Mouse (Mus musculus): ENCODE measurements around the gene Cdkl3. TPM values are rescaled to one million over a fixed set of nuclear protein-coding genes. Genes with fewer than 3 reads are reported as not detected.

Cdkl3 gene
- total and polyA plus RNA-seq, 2 experiments from 2014 or later: 12.7 to 37.6 TPM

GRCm38 (mm10) chr11:51962277-51962676 lies 41.7 kb upstream of the Cdkl3 start:
- H3K9me3 ChIP-seq (ENCODE audit: low read length): no peaks in the 10 kb centered on the region
- no peak for ATAC-seq
- no peak overlapping the region for H3K4me2 ChIP-seq (ENCODE audit: low read depth, low read length)
- H3K27me3 ChIP-seq (ENCODE audit: insufficient read depth, low read length): no peaks in the 10 kb centered on the region
- no peaks in the 10 kb centered on the region for H3K4me1 ChIP-seq (ENCODE audit: insufficient read depth, low read length)
- no peaks in the 10 kb centered on the region for H3K36me3 ChIP-seq (ENCODE audit: insufficient read depth, low read length)
- H3K27ac ChIP-seq: no peak overlapping the region
- TF ChIP-seq CTCF (IDR thresholded peaks at IDR 0.05; ENCODE audit: low read depth): no peak
- DNase-seq (ENCODE audit: low spot score): no peak
- H3K4me3 ChIP-seq (ENCODE audit: low read length): no peak overlapping the region
- H3K9ac ChIP-seq (replicated peaks; ENCODE audit: low read length): no peak overlapping the region
- WGBS: 91% methylated on average over 7 of the region's 7 CpGs

- Histone ChIP-seq H3K9me3 (ENCODE audit: low read length) (no peaks in the 10 kb centered on the region), H3K4me3 (ENCODE audit: low read length) (no peak overlapping the region), H3K27ac (no peak overlapping the region), H3K4me2 (ENCODE audit: low read depth, low read length) (no peak overlapping the region), H3K9ac (replicated peaks; ENCODE audit: low read length) (no peak overlapping the region), H3K4me1 (ENCODE audit: insufficient read depth, low read length) (peaks cover 6% of the 10 kb centered on the region; the same call in 1 of the 2 replicates), H3K36me3 (ENCODE audit: insufficient read depth, low read length) (peaks cover 8% of the 10 kb centered on the region), H3K27me3 (ENCODE audit: insufficient read depth, low read length) (no peaks in the 10 kb centered on the region)
- no peak for ATAC-seq
- no peak for DNase-seq (ENCODE audit: low spot score)
- no peak for TF ChIP-seq CTCF (IDR thresholded peaks at IDR 0.05; ENCODE audit: low read depth)
- 81% methylated on average over 5 of the region's 5 CpGs for WGBS
Observed at GRCm38 (mm10) chr11:51966651-51967050, 37.4 kb upstream of the Cdkl3 start.

- DNase-seq (ENCODE audit: low spot score) (peak; percentile 98), ATAC-seq (peak; percentile 96)
- H3K4me3 ChIP-seq (ENCODE audit: low read length): peak within 1 kb of the TSS; percentile 70
- no peaks in the 10 kb centered on the region for H3K9me3 ChIP-seq (ENCODE audit: low read length)
- peak within 1 kb of the TSS; percentile 71 for H3K27ac ChIP-seq
- peak within 1 kb of the TSS; percentile 83 for H3K4me2 ChIP-seq (ENCODE audit: low read depth, low read length)
- 3% methylated on average over 54 of the region's 63 CpGs for WGBS
- H3K27me3 ChIP-seq (ENCODE audit: insufficient read depth, low read length): no peaks in the 10 kb centered on the region
- H3K36me3 ChIP-seq (ENCODE audit: insufficient read depth, low read length): peaks cover 19% of the 10 kb centered on the region
- H3K9ac ChIP-seq (replicated peaks; ENCODE audit: low read length): peak within 1 kb of the TSS; percentile 71
- peak; percentile 89 for TF ChIP-seq CTCF (IDR thresholded peaks at IDR 0.05; ENCODE audit: low read depth)
- H3K4me1 ChIP-seq (ENCODE audit: insufficient read depth, low read length): peaks cover 6% of the 10 kb centered on the region; the same call in 1 of the 2 replicates
Observed at GRCm38 (mm10) chr11:51967443-51968401, 36.3 kb upstream of the Cdkl3 start, which contains the start of gene Cdkn2aipnl. Gene Cdkn2aipnl (plus strand): TSS chr11:51967661.

DNA sequence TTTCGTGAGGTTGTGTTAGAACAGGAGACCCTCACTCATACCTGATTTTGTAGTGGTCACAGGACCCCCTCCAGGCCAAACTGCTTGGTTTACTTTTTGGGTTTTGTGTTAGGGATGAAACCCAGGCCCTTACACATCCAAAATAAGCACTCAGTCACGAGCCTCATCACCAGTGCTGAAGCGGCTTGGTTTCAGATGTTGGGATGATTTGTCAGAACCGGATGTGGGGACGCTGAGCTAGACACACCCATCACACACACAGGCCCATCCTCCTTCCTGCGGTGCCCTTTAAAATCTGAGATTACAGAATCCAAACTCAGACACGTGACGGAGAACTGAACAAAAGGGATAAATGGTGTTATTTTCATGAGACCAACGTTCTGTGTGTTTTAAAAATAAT lies 35.1 kb upstream of the Cdkl3 start:
- no peak for TF ChIP-seq CTCF (IDR thresholded peaks at IDR 0.05; ENCODE audit: low read depth)
- Histone ChIP-seq H3K4me2 (ENCODE audit: low read depth, low read length) (no peak overlapping the region), H3K9me3 (ENCODE audit: low read length) (no peaks in the 10 kb centered on the region), H3K27me3 (ENCODE audit: insufficient read depth, low read length) (no peaks in the 10 kb centered on the region), H3K27ac (no peak overlapping the region), H3K4me1 (ENCODE audit: insufficient read depth, low read length) (peaks cover 6% of the 10 kb centered on the region; the same call in 1 of the 2 replicates), H3K4me3 (ENCODE audit: low read length) (no peak overlapping the region), H3K9ac (replicated peaks; ENCODE audit: low read length) (no peak overlapping the region), H3K36me3 (ENCODE audit: insufficient read depth, low read length) (peaks cover 19% of the 10 kb centered on the region)
- 95% methylated on average over 9 of the region's 9 CpGs for WGBS
- ATAC-seq: no peak
- DNase-seq (ENCODE audit: low spot score): no peak

DNA sequence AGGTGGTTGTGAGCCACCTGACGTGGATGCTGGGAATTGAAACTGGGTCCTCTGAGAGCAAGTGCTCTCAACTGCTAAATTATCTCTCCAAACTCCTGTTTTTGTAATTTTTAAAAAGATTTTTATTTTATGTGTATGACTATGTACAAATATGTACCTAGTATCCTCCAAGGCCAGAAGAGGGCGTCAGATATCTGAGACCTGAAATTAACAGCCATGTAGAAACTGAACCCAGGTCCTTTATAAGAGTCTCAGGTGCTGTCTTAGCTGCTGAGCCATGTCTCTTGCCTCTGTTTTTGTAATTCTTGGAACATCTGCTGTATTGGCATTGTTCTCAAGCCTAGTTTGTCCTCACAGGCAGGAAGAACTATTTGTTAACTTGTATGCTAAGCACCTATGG lies 34.5 kb upstream of the Cdkl3 start:
- Histone ChIP-seq H3K27me3 (ENCODE audit: insufficient read depth, low read length) (no peaks in the 10 kb centered on the region), H3K4me2 (ENCODE audit: low read depth, low read length) (no peak overlapping the region), H3K27ac (no peak overlapping the region), H3K4me3 (ENCODE audit: low read length) (no peak overlapping the region), H3K36me3 (ENCODE audit: insufficient read depth, low read length) (peaks cover 19% of the 10 kb centered on the region), H3K9ac (replicated peaks; ENCODE audit: low read length) (no peak overlapping the region), H3K9me3 (ENCODE audit: low read length) (no peaks in the 10 kb centered on the region), H3K4me1 (ENCODE audit: insufficient read depth, low read length) (peaks cover 6% of the 10 kb centered on the region; the same call in 1 of the 2 replicates)
- ATAC-seq (no peak), DNase-seq (ENCODE audit: low spot score) (no peak)
- WGBS: 94% methylated on average over 2 of the region's 2 CpGs
- TF ChIP-seq CTCF (IDR thresholded peaks at IDR 0.05; ENCODE audit: low read depth): no peak; the same call in 1 of the 2 replicates

- Histone ChIP-seq H3K27ac (no peak overlapping the region), H3K9ac (replicated peaks; ENCODE audit: low read length) (no peak overlapping the region), H3K4me2 (ENCODE audit: low read depth, low read length) (no peak overlapping the region), H3K4me1 (ENCODE audit: insufficient read depth, low read length) (peaks cover 6% of the 10 kb centered on the region; the same call in 1 of the 2 replicates), H3K36me3 (ENCODE audit: insufficient read depth, low read length) (peaks cover 29% of the 10 kb centered on the region), H3K27me3 (ENCODE audit: insufficient read depth, low read length) (no peaks in the 10 kb centered on the region), H3K9me3 (ENCODE audit: low read length) (no peaks in the 10 kb centered on the region), H3K4me3 (ENCODE audit: low read length) (no peak overlapping the region)
- ATAC-seq: no peak
- 95% methylated on average over 6 of the region's 6 CpGs for WGBS
- DNase-seq (ENCODE audit: low spot score): no peak
- TF ChIP-seq CTCF (IDR thresholded peaks at IDR 0.05; ENCODE audit: low read depth): no peak
Observed at GRCm38 (mm10) chr11:51971644-51972043, 32.4 kb upstream of the Cdkl3 start.

All from hindbrain, postnatal 0 days (tissue).